Mouse (Mus musculus) MN1 (cell line): ENCODE data around the gene Gstt4.
"Not testable (repeated sequence)": the region's sequence is repeated elsewhere in the genome, so short reads cannot be mapped to it uniquely, and the experiment has no call there.

Experiments used
- DNase-seq: peaks from one replicate; pipeline ENCODE4 v3.0.0-alpha.2; 2016; ENCODE audit warnings: low spot score

Gene Gstt4

DNA sequence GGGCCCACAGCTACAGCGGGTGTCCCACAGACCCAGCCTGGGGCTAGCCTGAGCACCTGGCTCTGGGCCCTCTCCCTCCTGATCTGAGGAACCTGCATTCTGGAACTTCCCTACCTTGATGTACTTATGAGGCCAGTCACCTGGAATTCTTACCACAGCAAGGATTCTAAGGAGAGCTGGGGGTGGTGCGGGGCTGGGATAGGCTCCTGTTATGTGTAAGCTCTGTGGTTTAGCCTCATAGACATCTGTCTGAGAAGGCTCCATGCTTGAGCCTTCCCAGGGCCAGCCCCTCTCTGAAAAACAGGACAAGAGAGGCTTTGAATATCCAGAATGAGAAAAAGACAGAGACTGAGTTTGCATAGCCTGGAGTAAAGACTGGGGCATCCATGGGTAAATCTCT lies at the start of gene Gstt4:
TSS of gene Gstt4 (minus strand) at position 101 of the 400 bp plus-strand sequence.
- DNase-seq: no peak

GRCm38 (mm10) chr10:75861587-75861986 lies 39.2 kb upstream of the Gstt4 start:
- no peak for DNase-seq

GRCm38 (mm10) chr10:75860746-75861145 lies 38.4 kb upstream of the Gstt4 start:
- peak; percentile 65 for DNase-seq

DNA sequence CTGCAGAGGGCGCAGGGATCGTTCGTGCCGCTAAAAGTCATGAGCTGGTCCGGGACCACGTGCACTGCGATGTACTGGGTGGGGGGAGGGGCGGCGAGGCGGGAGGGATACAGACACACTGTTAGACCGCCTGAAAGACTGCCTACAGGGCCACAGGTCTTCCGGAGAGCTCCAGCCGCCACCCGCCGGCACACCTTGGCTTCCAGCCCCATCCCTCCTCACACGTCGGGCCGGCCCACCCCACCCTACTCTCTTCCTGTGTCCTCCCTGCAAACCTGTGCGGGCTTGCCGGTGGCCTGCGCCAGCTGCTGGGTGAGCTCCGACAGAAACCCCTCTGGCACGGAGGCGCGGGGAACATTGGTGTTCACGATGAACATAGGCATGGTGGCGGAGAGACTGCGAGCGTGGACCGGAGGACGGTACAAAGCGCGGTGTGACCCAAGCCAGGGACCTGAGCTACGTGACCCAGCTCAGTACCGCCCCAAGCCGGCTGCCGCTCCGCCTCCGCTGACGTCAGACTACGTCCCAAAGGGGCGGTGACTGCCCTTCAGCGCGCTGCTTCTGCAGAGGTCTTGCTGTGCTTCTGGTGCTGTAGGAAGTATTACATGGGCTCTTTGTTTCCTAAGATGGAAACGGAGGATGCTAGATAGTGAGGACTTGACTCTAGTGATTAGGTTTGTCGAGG lies 37.6 kb upstream of the Gstt4 start, which contains the start of gene Mif:
TSS of gene Mif (minus strand) at position 455 of the 685 bp plus-strand sequence.
- peak; percentile 95 for DNase-seq

DNA sequence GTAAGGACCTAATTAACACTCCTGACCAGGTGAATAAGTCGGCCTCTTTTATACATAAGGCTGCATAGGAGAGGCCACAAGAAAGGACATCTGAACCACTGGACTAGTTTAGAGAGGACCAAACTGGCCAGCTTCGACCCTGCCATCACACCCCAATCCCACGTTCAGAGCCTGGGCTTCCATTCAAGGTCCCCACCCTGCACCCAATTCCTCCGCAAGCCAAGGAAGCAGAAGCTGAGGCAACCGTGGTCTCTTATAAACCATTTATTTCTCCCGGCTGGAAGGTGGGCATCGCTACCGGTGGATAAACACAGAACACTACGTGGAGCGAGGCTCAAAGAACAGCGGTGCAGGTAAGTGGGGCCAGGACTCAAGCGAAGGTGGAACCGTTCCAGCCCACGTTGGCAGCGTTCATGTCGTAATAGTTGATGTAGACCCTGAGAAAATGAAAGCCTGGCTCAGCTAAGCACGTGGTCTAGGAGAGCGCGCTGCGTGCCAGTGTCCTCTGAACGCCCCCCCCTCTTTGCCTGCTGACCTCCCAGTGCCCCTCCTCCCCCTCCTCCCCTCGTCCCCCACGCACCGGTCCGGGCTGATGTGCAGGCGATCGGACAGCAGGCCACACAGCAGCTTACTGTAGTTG lies 36.9 kb upstream of the Gstt4 start:
- DNase-seq: peak; percentile 62

- no peak for DNase-seq
These were observed 35.3 kb upstream of the Gstt4 start for GRCm38 (mm10) chr10:75857598-75857997.

- no peak for DNase-seq
These were observed 34.6 kb upstream of the Gstt4 start for GRCm38 (mm10) chr10:75856976-75857375.

DNA sequence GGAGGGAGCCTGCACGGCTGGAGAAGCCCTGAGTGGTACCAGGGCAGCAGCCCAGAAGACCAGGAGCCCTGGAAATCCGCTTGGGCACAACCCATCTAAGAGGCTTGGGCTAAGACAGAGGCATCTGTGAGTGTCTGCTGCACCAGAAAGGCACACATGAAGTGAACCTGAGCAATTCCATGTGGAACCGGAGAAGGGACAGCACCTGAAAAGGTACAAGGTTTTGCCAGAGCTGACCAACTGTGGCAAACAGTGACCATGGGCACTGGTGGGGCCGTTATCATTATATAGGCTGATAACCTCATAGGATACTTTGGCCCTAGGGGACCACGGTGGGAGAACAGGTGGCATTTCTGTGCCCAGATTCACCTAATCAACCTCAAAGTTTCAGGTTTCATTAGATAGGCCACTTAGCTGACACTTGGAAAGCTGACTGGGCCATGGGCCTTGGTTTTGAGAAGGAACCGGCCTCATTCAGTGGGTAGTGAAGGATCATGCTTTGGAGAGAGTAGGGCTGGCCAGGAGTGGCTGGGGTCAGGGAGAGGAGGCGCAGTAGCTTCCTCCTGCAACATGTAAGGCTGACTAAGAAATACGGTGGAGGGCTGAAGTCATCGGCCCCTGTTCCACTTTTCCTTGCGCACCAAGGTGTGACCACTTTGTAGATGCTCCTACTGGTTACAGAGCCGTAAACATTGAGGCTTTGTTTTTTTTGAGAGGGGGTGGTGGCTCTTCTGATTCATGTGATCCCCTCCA lies 34.0 kb upstream of the Gstt4 start:
- DNase-seq: no peak

- no peak for DNase-seq
These were observed 33.2 kb upstream of the Gstt4 start for GRCm38 (mm10) chr10:75855416-75855981.

- DNase-seq: no peak
These were observed 32.4 kb upstream of the Gstt4 start for GRCm38 (mm10) chr10:75854791-75855190.

- DNase-seq: no peak
These were observed 31.8 kb upstream of the Gstt4 start for GRCm38 (mm10) chr10:75854096-75854495.

GRCm38 (mm10) chr10:75853452-75853851 lies 31.1 kb upstream of the Gstt4 start:
- peak; percentile 87 for DNase-seq

- no peak for DNase-seq
These were observed 30.3 kb upstream of the Gstt4 start for GRCm38 (mm10) chr10:75852539-75853125.

GRCm38 (mm10) chr10:75851681-75852080 lies 29.3 kb upstream of the Gstt4 start:
- DNase-seq: no peak

GRCm38 (mm10) chr10:75851076-75851475 lies 28.7 kb upstream of the Gstt4 start:
- no peak for DNase-seq

- DNase-seq: no peak
These were observed 26.0 kb upstream of the Gstt4 start for GRCm38 (mm10) chr10:75848382-75848781.

GRCm38 (mm10) chr10:75845306-75845930 lies 23.1 kb upstream of the Gstt4 start:
- DNase-seq: no peak

- DNase-seq: no peak
These were observed 22.5 kb upstream of the Gstt4 start for GRCm38 (mm10) chr10:75844800-75845199.

DNA sequence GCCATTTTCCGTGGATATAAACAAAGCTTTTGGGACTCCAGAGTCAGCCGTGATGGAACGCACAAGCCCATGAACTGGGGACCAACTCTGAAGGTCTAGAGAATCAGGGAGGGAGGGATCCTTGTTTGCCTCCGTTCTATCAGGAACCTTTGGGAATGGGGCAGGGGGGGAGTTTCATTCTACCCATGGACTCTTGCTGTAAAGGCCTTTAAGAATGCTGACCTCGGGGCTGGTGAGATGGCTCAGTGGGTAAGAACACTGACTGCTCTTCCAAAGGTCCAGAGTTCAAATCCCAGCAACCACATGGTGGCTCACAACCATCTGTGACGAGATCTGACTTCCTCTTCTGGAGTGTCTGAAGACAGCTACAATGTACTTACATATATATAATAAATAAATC lies 21.6 kb upstream of the Gstt4 start:
- not testable (repeated sequence) for DNase-seq

DNA sequence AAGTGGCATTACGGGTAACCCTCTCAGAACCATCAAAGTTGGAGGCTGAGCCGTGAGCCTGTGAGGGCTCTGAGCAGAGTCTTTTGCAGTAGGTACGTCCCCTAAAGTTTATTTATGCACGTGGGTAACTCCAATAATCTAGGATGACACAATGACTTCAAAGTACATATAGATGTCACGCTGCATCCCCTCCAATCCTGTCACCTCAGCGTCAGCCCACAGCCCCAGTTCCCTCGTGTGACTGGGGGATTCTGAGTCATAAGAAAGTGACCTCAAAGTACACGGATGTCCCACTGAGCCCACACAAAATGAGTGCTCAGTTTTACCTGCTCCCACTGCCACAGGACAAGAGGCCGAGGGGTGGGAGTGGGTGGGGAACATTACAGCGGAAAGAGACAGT lies 16.7 kb upstream of the Gstt4 start:
- no peak for DNase-seq

- peak; percentile 76 for DNase-seq
These were observed 15.0 kb upstream of the Gstt4 start, which contains the start of gene Gstt2 for GRCm38 (mm10) chr10:75837248-75837759. TSS of gene Gstt2 (minus strand) at chr10:75837424.
